Mouse (Mus musculus): ENCODE data around the gene Ehd2. TPM values are rescaled to one million over a fixed set of nuclear protein-coding genes. Genes with fewer than 3 reads are reported as not detected.
"Not testable (repeated sequence)": the region's sequence is repeated elsewhere in the genome, so short reads cannot be mapped to it uniquely, and the experiment has no call there.

Ehd2 gene
- polyA plus RNA-seq, 1 experiment: 141 TPM

GRCm38 (mm10) chr7:15916996-15917395 is 50.4 kb downstream of the Ehd2 start:
- Histone ChIP-seq H3K27ac (replicated peaks; ENCODE audit: low read depth, low read length) (no peak overlapping the region), H3K4me1 (ENCODE audit: control insufficient read depth, insufficient read depth, insufficient read length, low read length) (peaks cover 7% of the 10 kb centered on the region; the same call in 1 of the 2 replicates), H3K4me3 (ENCODE audit: insufficient read depth, low read depth, low read length) (no peak overlapping the region)

- Histone ChIP-seq H3K4me1 (ENCODE audit: control insufficient read depth, insufficient read depth, insufficient read length, low read length) (peaks cover 7% of the 10 kb centered on the region; the same call in 1 of the 2 replicates), H3K4me3 (ENCODE audit: insufficient read depth, low read depth, low read length) (no peak overlapping the region), H3K27ac (replicated peaks; ENCODE audit: low read depth, low read length) (no peak overlapping the region)
These were observed 51.1 kb downstream of the Ehd2 start for GRCm38 (mm10) chr7:15916134-15916723.

- not testable (repeated sequence) for H3K4me1 ChIP-seq (ENCODE audit: control insufficient read depth, insufficient read depth, insufficient read length, low read length); H3K4me3 ChIP-seq (ENCODE audit: insufficient read depth, low read depth, low read length); H3K27ac ChIP-seq (replicated peaks; ENCODE audit: low read depth, low read length)
These were observed 51.7 kb downstream of the Ehd2 start for GRCm38 (mm10) chr7:15915695-15916094.

GRCm38 (mm10) chr7:15914751-15915150 is 52.6 kb downstream of the Ehd2 start:
- Histone ChIP-seq H3K27ac (replicated peaks; ENCODE audit: low read depth, low read length) (no peak overlapping the region), H3K4me1 (ENCODE audit: control insufficient read depth, insufficient read depth, insufficient read length, low read length) (0 out of 2 replicates have a peak, but pooled peaks cover 4% of the 10 kb centered on the region), H3K4me3 (ENCODE audit: insufficient read depth, low read depth, low read length) (no peak overlapping the region)

GRCm38 (mm10) chr7:15914252-15914651 is 53.1 kb downstream of the Ehd2 start:
- Histone ChIP-seq H3K27ac (replicated peaks; ENCODE audit: low read depth, low read length) (no peak overlapping the region), H3K4me3 (ENCODE audit: insufficient read depth, low read depth, low read length) (no peak overlapping the region), H3K4me1 (ENCODE audit: control insufficient read depth, insufficient read depth, insufficient read length, low read length) (0 out of 2 replicates have a peak, but pooled peaks cover 4% of the 10 kb centered on the region)

- H3K4me3 ChIP-seq (ENCODE audit: insufficient read depth, low read depth, low read length): no peak overlapping the region
- H3K27ac ChIP-seq (replicated peaks; ENCODE audit: low read depth, low read length): no peak overlapping the region
- no peaks in the 10 kb centered on the region for H3K4me1 ChIP-seq (ENCODE audit: control insufficient read depth, insufficient read depth, insufficient read length, low read length)
These were observed 55.2 kb downstream of the Ehd2 start for GRCm38 (mm10) chr7:15912183-15912582.

- Histone ChIP-seq H3K27ac (replicated peaks; ENCODE audit: low read depth, low read length) (no peak overlapping the region), H3K4me1 (ENCODE audit: control insufficient read depth, insufficient read depth, insufficient read length, low read length) (no peaks in the 10 kb centered on the region), H3K4me3 (ENCODE audit: insufficient read depth, low read depth, low read length) (no peak overlapping the region)
These were observed 56.8 kb downstream of the Ehd2 start for GRCm38 (mm10) chr7:15910521-15910920.

- no peak overlapping the region for H3K27ac ChIP-seq (replicated peaks; ENCODE audit: low read depth, low read length)
- no peaks in the 10 kb centered on the region for H3K4me1 ChIP-seq (ENCODE audit: control insufficient read depth, insufficient read depth, insufficient read length, low read length)
- H3K4me3 ChIP-seq (ENCODE audit: insufficient read depth, low read depth, low read length): no peak overlapping the region
These were observed 59.3 kb downstream of the Ehd2 start for GRCm38 (mm10) chr7:15907971-15908590.

GRCm38 (mm10) chr7:15906602-15907001 is 60.8 kb downstream of the Ehd2 start:
- Histone ChIP-seq H3K27ac (replicated peaks; ENCODE audit: low read depth, low read length) (no peak overlapping the region), H3K4me3 (ENCODE audit: insufficient read depth, low read depth, low read length) (no peak overlapping the region), H3K4me1 (ENCODE audit: control insufficient read depth, insufficient read depth, insufficient read length, low read length) (no peaks in the 10 kb centered on the region)

GRCm38 (mm10) chr7:15905861-15906260 is 61.5 kb downstream of the Ehd2 start:
- no peak overlapping the region for H3K4me3 ChIP-seq (ENCODE audit: insufficient read depth, low read depth, low read length)
- H3K27ac ChIP-seq (replicated peaks; ENCODE audit: low read depth, low read length): no peak overlapping the region
- no peaks in the 10 kb centered on the region for H3K4me1 ChIP-seq (ENCODE audit: control insufficient read depth, insufficient read depth, insufficient read length, low read length)

- H3K4me1 ChIP-seq (ENCODE audit: control insufficient read depth, insufficient read depth, insufficient read length, low read length): no peaks in the 10 kb centered on the region
- no peak overlapping the region for H3K4me3 ChIP-seq (ENCODE audit: insufficient read depth, low read depth, low read length)
- H3K27ac ChIP-seq (replicated peaks; ENCODE audit: low read depth, low read length): no peak overlapping the region
These were observed 65.9 kb downstream of the Ehd2 start for GRCm38 (mm10) chr7:15901366-15902048.

Other genes with a start within 250 kb of the Ehd2 start
- gene Obox5, start 217.4 kb downstream of the Ehd2 start, polyA plus RNA-seq (2012; ENCODE audit: insufficient read depth, insufficient read length, missing spikeins): not detected in 2 replicates
- gene Obox6, start 127.9 kb downstream of the Ehd2 start, polyA plus RNA-seq (2012; ENCODE audit: insufficient read depth, insufficient read length, missing spikeins): not detected in 2 replicates
- gene Crx, start 87.6 kb downstream of the Ehd2 start, polyA plus RNA-seq (2012; ENCODE audit: insufficient read depth, insufficient read length, missing spikeins): not detected in 2 replicates
- not detected in 2 replicates for gene Crxos, start 85.0 kb downstream of the Ehd2 start, polyA plus RNA-seq (2012; ENCODE audit: insufficient read depth, insufficient read length, missing spikeins)
- 320 and 478 TPM in 2 replicates for gene Selenow, start 45.2 kb downstream of the Ehd2 start, polyA plus RNA-seq (2012; ENCODE audit: insufficient read depth, insufficient read length, missing spikeins)
- 86.7 and 98.8 TPM in 2 replicates for gene Nop53, start 21.5 kb downstream of the Ehd2 start, polyA plus RNA-seq (2012; ENCODE audit: insufficient read depth, insufficient read length, missing spikeins)
- 6.1 and 7.4 TPM in 2 replicates for gene Bicra, start 80.4 kb upstream of the Ehd2 start, polyA plus RNA-seq (2012; ENCODE audit: insufficient read depth, insufficient read length, missing spikeins)
- not detected in 2 replicates for gene Zfp541, start 94.2 kb upstream of the Ehd2 start, polyA plus RNA-seq (2012; ENCODE audit: insufficient read depth, insufficient read length, missing spikeins)
- 132 and 141 TPM in 2 replicates for gene Napa, start 130.9 kb upstream of the Ehd2 start, polyA plus RNA-seq (2012; ENCODE audit: insufficient read depth, insufficient read length, missing spikeins)
- gene Kptn, start 152.3 kb upstream of the Ehd2 start, polyA plus RNA-seq (2012; ENCODE audit: insufficient read depth, insufficient read length, missing spikeins): 13.2 and 18.1 TPM in 2 replicates
- not detected in 2 replicates for gene Slc8a2, start 162.3 kb upstream of the Ehd2 start, polyA plus RNA-seq (2012; ENCODE audit: insufficient read depth, insufficient read length, missing spikeins)
- gene Meis3, start 207.5 kb upstream of the Ehd2 start, polyA plus RNA-seq (2012; ENCODE audit: insufficient read depth, insufficient read length, missing spikeins): 1.6 and 3.1 TPM in 2 replicates

Data from brown adipose tissue, adult 24 weeks (tissue).